Mouse (Mus musculus) bone marrow, adult 2 months (tissue): ENCODE results near the gene Nup50. TPM values are rescaled to one million over a fixed set of nuclear protein-coding genes. Genes with fewer than 3 reads are reported as not detected.

Experiments
- H3K27ac ChIP-seq: fragments of 200-500 bp; 2 replicates; pipeline ENCODE4 v1.5.1; 2012; ENCODE audit warnings: low read depth, mild to moderate bottlenecking, control low read depth, inconsistent platforms, low read length; ENCODE audit not compliant: control insufficient read depth, poor library complexity, insufficient read depth
- H3K4me1 ChIP-seq: fragments of 200-500 bp; 2 replicates; pipeline ENCODE4 v1.6.1; 2011; ENCODE audit warnings: low read length; ENCODE audit not compliant: control insufficient read depth, insufficient read depth
- H3K4me3 ChIP-seq: fragments of 200-500 bp; replicated peaks from 2 replicates; pipeline ENCODE3; 2011; ENCODE audit warnings: mild to moderate bottlenecking, low read depth, low read length, control low read depth; ENCODE audit not compliant: control insufficient read depth
- CTCF ChIP-seq: fragments of 200-500 bp; IDR thresholded peaks from 2 replicates; pipeline ENCODE4 v1.5.1; 2011; ENCODE audit warnings: low read length, control low read depth; ENCODE audit not compliant: control insufficient read depth, insufficient read depth
- POLR2A ChIP-seq: fragments of 200-500 bp; IDR thresholded peaks from 2 replicates; pipeline ENCODE4 v1.6.1; 2011; ENCODE audit warnings: low read depth, mild to moderate bottlenecking, control low read depth, low read length, borderline replicate concordance; ENCODE audit not compliant: control insufficient read depth
- WGBS: fragments of 180-500 bp; shearing (Covaris S2); methylation state at CpG from one replicate; pipeline ENCODE4 v1.1.7; 2018; 5-methylcytosine and 5-hydroxymethylcytosine counted together
- polyA plus RNA-seq: library from polyadenylated mRNA; stranded (reverse); fragments of >200 nt; gene quantifications from 2 replicates; pipeline ENCODE4 v1.2.4, GENCODE M21; 2011; ENCODE audit warnings: low replicate concordance; ENCODE audit not compliant: missing spikeins, insufficient read depth, insufficient read length

Gene Nup50
- polyA plus RNA-seq, 1 experiment: 40.7 TPM

GRCm38 (mm10) chr15:84981609-84982313 lies 58.5 kb downstream of the Nup50 start:
- Histone ChIP-seq H3K27ac (peak overlapping the region; percentile 35), H3K4me1 (peaks cover 6% of the 10 kb centered on the region; the same call in 1 of the 2 replicates), H3K4me3 (no peak overlapping the region)
- no peak for TF ChIP-seq CTCF
- TF ChIP-seq POLR2A: no peak
- 25% methylated on average over 9 of the region's 9 CpGs for WGBS

GRCm38 (mm10) chr15:84982888-84983287 lies 59.7 kb downstream of the Nup50 start:
- H3K4me3 ChIP-seq: no peak overlapping the region
- 53% methylated on average over 3 of the region's 3 CpGs for WGBS
- TF ChIP-seq POLR2A (no peak), CTCF (no peak)
- H3K4me1 ChIP-seq: peaks cover 6% of the 10 kb centered on the region; the same call in 1 of the 2 replicates
- H3K27ac ChIP-seq: peak overlapping the region; percentile 21; the same call in 1 of the 2 replicates

GRCm38 (mm10) chr15:84983721-84984120 lies 60.5 kb downstream of the Nup50 start:
- Histone ChIP-seq H3K4me1 (peaks cover 6% of the 10 kb centered on the region; the same call in 1 of the 2 replicates), H3K4me3 (no peak overlapping the region), H3K27ac (no peak overlapping the region)
- TF ChIP-seq POLR2A (no peak), CTCF (no peak)
- 40% methylated on average over 7 of the region's 7 CpGs for WGBS

GRCm38 (mm10) chr15:84985516-84986160 lies 62.4 kb downstream of the Nup50 start:
- no peak overlapping the region for H3K4me3 ChIP-seq
- H3K27ac ChIP-seq: no peak overlapping the region
- peaks cover 6% of the 10 kb centered on the region; the same call in 1 of the 2 replicates for H3K4me1 ChIP-seq
- TF ChIP-seq POLR2A: no peak
- no peak for TF ChIP-seq CTCF
- WGBS: 82% methylated on average over 12 of the region's 12 CpGs

GRCm38 (mm10) chr15:84986171-84987019 lies 63.2 kb downstream of the Nup50 start:
- Histone ChIP-seq H3K27ac (0 out of 2 replicates have a peak overlapping the region, but pooled peaks have one; percentile 83), H3K4me1 (peaks cover 6% of the 10 kb centered on the region; the same call in 1 of the 2 replicates), H3K4me3 (peak overlapping the region; percentile 87)
- WGBS: 22% methylated on average over 4 of the region's 4 CpGs
- TF ChIP-seq CTCF: no peak
- no peak for TF ChIP-seq POLR2A

GRCm38 (mm10) chr15:84987020-84987815 lies 64.0 kb downstream of the Nup50 start:
- peaks cover 3% of the 10 kb centered on the region; the same call in 1 of the 2 replicates for H3K4me1 ChIP-seq
- 1% methylated on average over 53 of the region's 53 CpGs for WGBS
- TF ChIP-seq CTCF: no peak
- no peak for TF ChIP-seq POLR2A
- H3K27ac ChIP-seq: peak overlapping the region; percentile 83
- H3K4me3 ChIP-seq: peak overlapping the region; percentile 87
